Mouse (Mus musculus): ENCODE measurements around the gene Strip2.

Gene Strip2

DNA sequence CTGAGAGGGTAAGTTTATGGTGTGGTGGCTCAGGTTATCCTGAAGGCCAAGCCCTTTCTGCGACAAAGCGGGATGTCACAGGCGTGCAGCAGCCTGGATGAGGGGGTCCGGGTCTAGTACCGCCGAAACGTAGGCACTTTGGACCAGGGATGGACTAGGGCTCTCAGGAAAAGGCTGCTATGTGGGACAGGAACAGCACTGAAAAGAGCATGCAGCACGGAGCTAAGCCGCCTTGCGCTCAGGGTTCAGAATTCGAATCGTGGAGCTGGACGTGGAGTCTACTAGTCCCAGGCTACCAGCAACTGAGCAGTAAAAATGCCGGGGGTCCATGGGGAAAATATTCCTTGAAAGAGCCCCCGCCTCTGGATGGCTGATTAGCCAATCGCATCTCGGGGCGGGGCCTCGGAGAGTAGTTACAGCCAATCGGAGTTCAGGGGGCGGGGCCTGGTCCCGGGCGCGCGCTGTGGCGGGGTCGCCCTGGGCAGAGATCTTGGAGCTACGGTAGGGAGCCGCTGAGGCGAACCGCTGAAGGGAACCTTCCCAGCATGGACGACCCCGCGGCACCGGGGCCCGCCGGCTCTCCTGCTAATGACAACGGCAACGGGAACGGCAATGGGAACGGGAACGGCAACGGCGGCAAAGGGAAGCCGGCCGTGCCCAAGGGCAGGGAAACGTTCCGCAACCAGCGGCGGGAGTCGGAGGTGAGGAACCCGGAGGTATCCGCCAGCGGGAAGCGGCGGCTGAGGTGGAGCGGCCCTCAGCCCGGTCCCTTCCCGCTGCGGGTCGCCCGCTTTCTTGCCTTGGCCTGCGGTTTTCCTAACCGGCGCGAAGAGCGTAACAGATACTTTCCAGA, at the start of gene Strip2:
Strip2 (plus strand) TSS at position 483 of the 853 bp plus-strand sequence.
- in situ Hi-C loops (cut with MboI, MseI), result no loop called here

- in situ Hi-C loops (cut with MboI, MseI), result no loop called here
These were observed 48.4 kb upstream of the Strip2 start for GRCm38 (mm10) chr6:29868341-29868895.

GRCm38 (mm10) chr6:29873654-29874053, 43.2 kb upstream of the Strip2 start:
- in situ Hi-C loops (cut with MboI, MseI), result loop anchor here (5.0 kb wide), 1 partner anchor 321 kb away; no protein-coding TSS in a partner anchor

DNA sequence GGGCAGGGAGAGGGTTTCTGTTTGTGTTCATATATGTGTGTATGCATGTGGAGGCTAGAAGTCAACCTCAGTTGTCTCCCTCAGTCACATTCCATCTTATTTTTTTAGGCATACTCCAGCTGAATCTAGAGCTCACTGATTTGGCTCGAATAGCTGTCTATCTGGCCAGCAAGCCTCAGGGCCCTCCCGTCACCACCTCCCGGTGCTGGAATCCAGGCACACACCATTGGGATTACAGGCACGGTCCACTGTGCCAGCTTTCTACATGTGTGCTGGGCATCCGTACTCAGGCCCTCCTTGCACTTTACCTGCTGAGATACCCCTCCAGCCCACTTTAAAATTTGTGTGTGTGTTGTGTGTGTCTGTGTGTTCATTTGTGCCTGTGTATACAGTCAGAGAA, 41.2 kb upstream of the Strip2 start:
- in situ Hi-C loops (cut with MboI, MseI), result no loop called here

GRCm38 (mm10) chr6:29876782-29877181, 40.0 kb upstream of the Strip2 start:
- in situ Hi-C loops (cut with MboI, MseI), result no loop called here

GRCm38 (mm10) chr6:29879579-29879978, 37.2 kb upstream of the Strip2 start:
- in situ Hi-C loops (cut with MboI, MseI), result no loop called here

- in situ Hi-C loops (cut with MboI, MseI), result no loop called here
These were observed 36.0 kb upstream of the Strip2 start for GRCm38 (mm10) chr6:29880796-29881195.

- in situ Hi-C loops (cut with MboI, MseI), result no loop called here
These were observed 34.9 kb upstream of the Strip2 start for GRCm38 (mm10) chr6:29881936-29882335.

DNA sequence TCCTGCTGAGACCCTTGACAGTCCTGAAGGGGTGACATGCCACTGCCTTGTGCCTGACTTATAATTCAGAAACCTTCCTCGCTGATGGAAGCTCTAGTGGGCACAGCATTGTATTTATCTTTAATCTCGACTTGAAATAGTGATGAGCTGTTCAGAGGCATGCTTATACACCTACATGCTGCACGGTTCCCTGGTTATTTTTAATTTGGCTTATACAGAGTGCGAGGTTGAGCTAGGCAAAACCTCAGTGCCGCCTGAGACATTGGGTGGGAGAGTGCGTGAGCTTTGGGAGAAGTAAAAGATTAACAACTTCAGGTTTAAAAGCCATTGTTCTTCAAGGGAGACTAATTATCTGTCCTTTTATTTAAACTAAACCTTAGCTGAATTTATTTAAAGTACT, 33.9 kb upstream of the Strip2 start:
- in situ Hi-C loops (cut with MboI, MseI), result no loop called here

DNA sequence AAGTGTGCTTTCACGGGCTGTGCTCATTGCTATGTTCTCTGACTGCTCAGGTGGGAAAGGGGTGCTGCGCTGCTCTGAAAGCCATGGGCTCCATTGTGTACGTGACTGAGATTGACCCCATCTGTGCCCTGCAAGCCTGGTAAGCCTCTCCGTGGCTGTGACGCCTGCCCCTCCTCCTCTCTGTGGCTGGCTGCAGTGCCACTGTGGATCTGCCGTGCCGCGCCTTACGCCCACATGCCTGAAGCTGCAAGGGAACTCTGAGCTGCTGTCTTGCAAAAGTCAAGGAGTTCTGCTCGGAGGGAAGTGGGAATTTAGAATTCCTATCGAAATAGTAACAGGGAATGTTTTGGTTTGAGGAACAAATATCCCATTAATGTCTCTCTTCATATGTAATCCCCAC, 25.7 kb upstream of the Strip2 start:
- in situ Hi-C loops (cut with MboI, MseI), result no loop called here

DNA sequence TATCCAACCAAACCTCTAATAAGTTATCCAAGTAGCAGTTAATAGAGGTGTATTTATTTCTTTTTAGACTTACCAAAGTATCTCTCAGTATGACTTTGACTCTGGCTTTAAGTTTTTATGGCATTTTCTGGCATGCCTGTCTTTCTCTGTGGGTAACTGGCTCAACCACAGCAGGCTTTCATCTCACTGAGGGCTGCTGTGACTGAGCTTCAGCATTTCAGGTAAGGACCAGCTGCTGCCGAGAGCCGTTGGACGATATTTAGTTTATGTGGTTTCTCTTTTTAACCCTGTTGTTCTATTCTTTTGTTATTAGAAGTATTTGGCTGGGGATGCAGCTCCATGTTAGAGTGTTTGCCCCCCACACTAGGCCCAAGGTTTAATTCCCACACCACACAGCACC, 19.8 kb upstream of the Strip2 start:
- in situ Hi-C loops (cut with MboI, MseI), result no loop called here

GRCm38 (mm10) chr6:29901450-29901849, 15.4 kb upstream of the Strip2 start:
- in situ Hi-C loops (cut with MboI, MseI), result no loop called here

- in situ Hi-C loops (cut with MboI, MseI), result no loop called here
These were observed 14.6 kb upstream of the Strip2 start for GRCm38 (mm10) chr6:29902256-29902655.

GRCm38 (mm10) chr6:29903343-29903914, 13.4 kb upstream of the Strip2 start:
- in situ Hi-C loops (cut with MboI, MseI), result no loop called here

- in situ Hi-C loops (cut with MboI, MseI), result no loop called here
These were observed 12.5 kb upstream of the Strip2 start for GRCm38 (mm10) chr6:29904281-29904680.

GRCm38 (mm10) chr6:29910631-29911030, 6.2 kb upstream of the Strip2 start:
- in situ Hi-C loops (cut with MboI, MseI), result no loop called here

GRCm38 (mm10) chr6:29913673-29914072, 3.1 kb upstream of the Strip2 start:
- in situ Hi-C loops (cut with MboI, MseI), result no loop called here

- in situ Hi-C loops (cut with MboI, MseI), result no loop called here
These were observed 2.7 kb upstream of the Strip2 start for GRCm38 (mm10) chr6:29914136-29914535.

GRCm38 (mm10) chr6:29915836-29916235, 976 bp upstream of the Strip2 start:
- in situ Hi-C loops (cut with MboI, MseI), result no loop called here

DNA sequence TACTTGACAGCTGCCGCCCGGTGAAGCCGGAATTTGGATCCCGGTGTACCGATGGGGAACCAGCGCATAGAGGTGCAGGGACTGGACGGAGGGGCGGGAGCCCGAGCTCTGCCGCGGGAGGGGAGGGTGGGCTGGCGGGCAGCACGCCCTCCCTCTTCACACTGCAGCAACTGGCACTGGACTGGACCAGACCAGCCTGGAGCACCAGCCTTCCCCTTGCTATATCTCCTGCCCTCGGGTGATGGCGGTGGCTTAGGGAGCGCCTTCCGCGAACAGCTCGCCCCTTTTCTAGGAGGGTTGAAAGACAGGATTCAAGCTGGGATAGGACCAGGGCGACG, 540 bp downstream of the Strip2 start:
- in situ Hi-C loops (cut with MboI, MseI), result no loop called here

GRCm38 (mm10) chr6:29917947-29918346, 1.1 kb downstream of the Strip2 start:
- in situ Hi-C loops (cut with MboI, MseI), result no loop called here

DNA sequence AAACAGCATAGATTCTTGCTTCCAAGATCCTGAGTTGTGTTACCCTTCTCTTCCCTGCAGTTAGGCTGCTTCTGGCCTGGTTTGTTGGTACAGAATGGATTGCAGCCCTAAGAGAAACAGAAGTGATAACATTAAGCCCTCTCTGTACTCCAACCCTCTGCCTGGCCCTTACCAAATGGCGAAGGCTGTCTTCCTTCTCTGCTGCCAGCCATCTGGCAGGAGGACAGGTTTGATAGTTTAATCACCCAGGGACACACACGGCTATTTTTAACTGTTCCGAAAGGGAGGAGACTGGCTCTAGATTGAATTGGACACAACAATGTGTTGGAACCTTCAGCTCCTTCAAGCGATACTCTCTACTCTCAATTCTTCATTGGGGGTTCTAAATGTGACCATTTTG, 6.7 kb downstream of the Strip2 start:
- in situ Hi-C loops (cut with MboI, MseI), result no loop called here

GRCm38 (mm10) chr6:29925594-29926219, 8.9 kb downstream of the Strip2 start:
- in situ Hi-C loops (cut with MboI, MseI), result no loop called here

Data from T-helper 1 cell (primary cell).